Mouse (Mus musculus): ENCODE measurements at regions not wholly inside any gene's neighbourhood (a gene's known extent, or its start where the extent isn't known, plus 50 kb on each side); places are given as distances from the start of the nearest gene placed in this dataset.

- WGBS = 81% methylated on average over 5 of the region's 5 CpGs
- no peak overlapping the region for H3K9ac ChIP-seq (ENCODE audit: low read depth, low read length)
- ATAC-seq = no peak
- TF ChIP-seq CTCF (IDR thresholded peaks at IDR 0.05; ENCODE audit: low read depth) = no peak
- no peaks in the 10 kb centered on the region for H3K27me3 ChIP-seq (replicated peaks; ENCODE audit: control insufficient read depth, insufficient read depth, low read length)
- no peak overlapping the region for H3K4me2 ChIP-seq (replicated peaks; ENCODE audit: low read depth)
- H3K4me1 ChIP-seq (replicated peaks; ENCODE audit: control insufficient read depth, insufficient read depth, low read length) = no peaks in the 10 kb centered on the region
- H3K4me3 ChIP-seq (ENCODE audit: low read depth, low read length) = no peak overlapping the region
- H3K36me3 ChIP-seq (ENCODE audit: control insufficient read depth, insufficient read depth) = no peaks in the 10 kb centered on the region
- no peak overlapping the region for H3K27ac ChIP-seq (ENCODE audit: low read depth, low read length)
- no peaks in the 10 kb centered on the region for H3K9me3 ChIP-seq (ENCODE audit: control insufficient read depth)
Observed at GRCm38 (mm10) chr12:107800296-107800695, 203.1 kb downstream of the Bcl11b start.

GRCm38 (mm10) chr12:107807634-107808033, 195.8 kb downstream of the Bcl11b start:
- WGBS = 32% methylated on average over 11 of the region's 11 CpGs
- H3K4me2 ChIP-seq (replicated peaks; ENCODE audit: low read depth) = no peak overlapping the region

GRCm38 (mm10) chr12:107808158-107808715, 195.2 kb downstream of the Bcl11b start:
- Histone ChIP-seq H3K9me3 (ENCODE audit: control insufficient read depth) (no peaks in the 10 kb centered on the region), H3K27ac (ENCODE audit: low read depth, low read length) (no peak overlapping the region), H3K4me1 (replicated peaks; ENCODE audit: control insufficient read depth, insufficient read depth, low read length) (no peaks in the 10 kb centered on the region), H3K36me3 (ENCODE audit: control insufficient read depth, insufficient read depth) (no peaks in the 10 kb centered on the region), H3K4me3 (ENCODE audit: low read depth, low read length) (no peak overlapping the region), H3K27me3 (replicated peaks; ENCODE audit: control insufficient read depth, insufficient read depth, low read length) (no peaks in the 10 kb centered on the region), H3K9ac (ENCODE audit: low read depth, low read length) (no peak overlapping the region), H3K4me2 (replicated peaks; ENCODE audit: low read depth) (no peak overlapping the region)
- ATAC-seq = no peak
- TF ChIP-seq CTCF (IDR thresholded peaks at IDR 0.05; ENCODE audit: low read depth) = no peak
- 51% methylated on average over 9 of the region's 9 CpGs for WGBS

More at GRCm38 (mm10) chr12:107807634-107808033, 195.8 kb downstream of the Bcl11b start:
- H3K9ac ChIP-seq (ENCODE audit: low read depth, low read length) = no peak overlapping the region
- no peak for TF ChIP-seq CTCF (IDR thresholded peaks at IDR 0.05; ENCODE audit: low read depth)
- H3K4me1 ChIP-seq (replicated peaks; ENCODE audit: control insufficient read depth, insufficient read depth, low read length) = no peaks in the 10 kb centered on the region
- H3K4me3 ChIP-seq (ENCODE audit: low read depth, low read length) = no peak overlapping the region
- ATAC-seq = no peak
- no peaks in the 10 kb centered on the region for H3K9me3 ChIP-seq (ENCODE audit: control insufficient read depth)
- H3K36me3 ChIP-seq (ENCODE audit: control insufficient read depth, insufficient read depth) = no peaks in the 10 kb centered on the region
- no peak overlapping the region for H3K27ac ChIP-seq (ENCODE audit: low read depth, low read length)
- H3K27me3 ChIP-seq (replicated peaks; ENCODE audit: control insufficient read depth, insufficient read depth, low read length) = no peaks in the 10 kb centered on the region

- no peak for TF ChIP-seq CTCF (IDR thresholded peaks at IDR 0.05; ENCODE audit: low read depth)
- no peaks in the 10 kb centered on the region for H3K9me3 ChIP-seq (ENCODE audit: control insufficient read depth)
- H3K4me2 ChIP-seq (replicated peaks; ENCODE audit: low read depth) = no peak overlapping the region
- no peak overlapping the region for H3K27ac ChIP-seq (ENCODE audit: low read depth, low read length)
- no peaks in the 10 kb centered on the region for H3K36me3 ChIP-seq (ENCODE audit: control insufficient read depth, insufficient read depth)
- 47% methylated on average over 5 of the region's 5 CpGs for WGBS
- H3K9ac ChIP-seq (ENCODE audit: low read depth, low read length) = no peak overlapping the region
- H3K27me3 ChIP-seq (replicated peaks; ENCODE audit: control insufficient read depth, insufficient read depth, low read length) = no peaks in the 10 kb centered on the region
- no peaks in the 10 kb centered on the region for H3K4me1 ChIP-seq (replicated peaks; ENCODE audit: control insufficient read depth, insufficient read depth, low read length)
- ATAC-seq = no peak
- no peak overlapping the region for H3K4me3 ChIP-seq (ENCODE audit: low read depth, low read length)
Observed at GRCm38 (mm10) chr12:107811231-107811630, 192.2 kb downstream of the Bcl11b start.

GRCm38 (mm10) chr12:107812549-107813335, 190.7 kb downstream of the Bcl11b start:
- Histone ChIP-seq H3K4me2 (replicated peaks; ENCODE audit: low read depth) (no peak overlapping the region), H3K36me3 (ENCODE audit: control insufficient read depth, insufficient read depth) (no peaks in the 10 kb centered on the region), H3K4me1 (replicated peaks; ENCODE audit: control insufficient read depth, insufficient read depth, low read length) (no peaks in the 10 kb centered on the region), H3K27ac (ENCODE audit: low read depth, low read length) (no peak overlapping the region), H3K4me3 (ENCODE audit: low read depth, low read length) (no peak overlapping the region), H3K9ac (ENCODE audit: low read depth, low read length) (no peak overlapping the region), H3K9me3 (ENCODE audit: control insufficient read depth) (no peaks in the 10 kb centered on the region), H3K27me3 (replicated peaks; ENCODE audit: control insufficient read depth, insufficient read depth, low read length) (no peaks in the 10 kb centered on the region)
- WGBS = 66% methylated on average over 14 of the region's 14 CpGs
- ATAC-seq = no peak
- TF ChIP-seq CTCF (IDR thresholded peaks at IDR 0.05; ENCODE audit: low read depth) = no peak

- H3K36me3 ChIP-seq (ENCODE audit: control insufficient read depth, insufficient read depth) = no peaks in the 10 kb centered on the region
- no peak overlapping the region for H3K4me2 ChIP-seq (replicated peaks; ENCODE audit: low read depth)
- H3K27me3 ChIP-seq (replicated peaks; ENCODE audit: control insufficient read depth, insufficient read depth, low read length) = no peaks in the 10 kb centered on the region
- H3K9me3 ChIP-seq (ENCODE audit: control insufficient read depth) = no peaks in the 10 kb centered on the region
- no peak overlapping the region for H3K9ac ChIP-seq (ENCODE audit: low read depth, low read length)
- TF ChIP-seq CTCF (IDR thresholded peaks at IDR 0.05; ENCODE audit: low read depth) = no peak
- 75% methylated on average over 7 of the region's 7 CpGs for WGBS
- H3K27ac ChIP-seq (ENCODE audit: low read depth, low read length) = no peak overlapping the region
- no peak for ATAC-seq
- H3K4me3 ChIP-seq (ENCODE audit: low read depth, low read length) = no peak overlapping the region
- no peaks in the 10 kb centered on the region for H3K4me1 ChIP-seq (replicated peaks; ENCODE audit: control insufficient read depth, insufficient read depth, low read length)
Observed at GRCm38 (mm10) chr12:107814926-107815325, 188.5 kb downstream of the Bcl11b start.
